16 mouse cellular contexts compared by ENCODE assay signal in genomic region chr7:136083005-136083404, GRCm38 (mm10).
DNase-seq lines count a peak whose midpoint lies in the region; ATAC-seq and TF ChIP-seq lines count a peak whose summit lies in the region.
"Had no signal": no experiment of that assay in that cellular context is flagged by ENCODE, and none has a peak within 500 bp of the region (broad histone marks: within the 10 kb centered on the region; RNA-seq: fewer than 3 reads in every experiment).

No protein-coding gene starts in this region.

- H3K9ac ChIP-seq in embryonic facial prominence, embryonic 14.5 days (ENCODE audit: low read depth, low read length): no peak overlapping the region
- no peak overlapping the region for H3K9ac ChIP-seq in hindbrain, embryonic 14.5 days
- H3K9ac ChIP-seq in midbrain, embryonic 15.5 days: no peak overlapping the region
- H3K9ac ChIP-seq: heart, embryonic 13.5 days; liver, embryonic 15.5 days had no signal

- DNase-seq in layer of hippocampus, adult 2 months (ENCODE audit: low spot score in 2 of 2): no peak
- no peak for DNase-seq in layer of hippocampus, postnatal 14 days (ENCODE audit: low spot score in 2 of 2)
- DNase-seq in embryonic facial prominence, embryonic 14.5 days (ENCODE audit: low spot score): no peak
- DNase-seq in hindbrain, embryonic 14.5 days (ENCODE audit: low spot score): no peak
- DNase-seq in cerebellum, adult 8-10 months: no peak
- no peak for DNase-seq in gastrocnemius, postnatal 25 days
- DNase-seq in adrenal gland, postnatal 14 days: no peak
- DNase-seq: adrenal gland, adult 8-10 months; kidney, postnatal 25 days; lung, postnatal 4 days had no signal

- H3K4me3 ChIP-seq in layer of hippocampus, adult 2 months: no peak overlapping the region
- H3K4me3 ChIP-seq in embryonic facial prominence, embryonic 14.5 days (ENCODE audit: low read depth, low read length): no peak overlapping the region
- H3K4me3 ChIP-seq in hindbrain, embryonic 14.5 days (replicated peaks; ENCODE audit: low read length): no peak overlapping the region
- H3K4me3 ChIP-seq in midbrain, embryonic 15.5 days: no peak overlapping the region
- H3K4me3 ChIP-seq: erythroblast, embryonic 14.5 days; heart, embryonic 13.5 days; liver, embryonic 15.5 days; myocyte had no signal

- H3K27ac ChIP-seq in layer of hippocampus, adult 2 months: peak overlapping the region; percentile 75
- peak overlapping the region; percentile 55 for H3K27ac ChIP-seq in embryonic facial prominence, embryonic 14.5 days (replicated peaks; ENCODE audit: low read depth, low read length)
- H3K27ac ChIP-seq in hindbrain, embryonic 14.5 days: peak overlapping the region; percentile 76
- peak overlapping the region; percentile 67 for H3K27ac ChIP-seq in midbrain, embryonic 15.5 days
- H3K27ac ChIP-seq: heart, embryonic 13.5 days; liver, embryonic 15.5 days had no signal

- no peak for TF ChIP-seq CTCF in layer of hippocampus, adult 2 months (conservative IDR thresholded peaks at IDR 0.05)

- no peak for ATAC-seq in embryonic facial prominence, embryonic 14.5 days (ENCODE audit: low read depth)
- ATAC-seq in hindbrain, embryonic 14.5 days (ENCODE audit: low FRiP score): 0 out of 2 replicates have a peak, but pooled peaks have one; percentile 6
- no peak for ATAC-seq in midbrain, embryonic 15.5 days (replicated peaks)
- ATAC-seq: inflammation-experienced regulatory T-cells, adult 6 months had no signal

- H3K9me3 ChIP-seq in embryonic facial prominence, embryonic 14.5 days (ENCODE audit: control insufficient read depth, low read length): no peaks in the 10 kb centered on the region
- no peaks in the 10 kb centered on the region for H3K9me3 ChIP-seq in hindbrain, embryonic 14.5 days (ENCODE audit: control insufficient read depth, low read length)
- H3K9me3 ChIP-seq in midbrain, embryonic 15.5 days: no peaks in the 10 kb centered on the region
- H3K9me3 ChIP-seq: heart, embryonic 13.5 days; liver, embryonic 15.5 days had no signal

- WGBS in embryonic facial prominence, embryonic 14.5 days: 70% methylated on average over 10 of the region's 10 CpGs
- 35% methylated on average over 10 of the region's 10 CpGs for WGBS in hindbrain, embryonic 14.5 days
- WGBS in midbrain, embryonic 15.5 days: 41% methylated on average over 10 of the region's 10 CpGs

- no peak overlapping the region for H3K4me2 ChIP-seq in embryonic facial prominence, embryonic 14.5 days (ENCODE audit: low read depth, low read length)
- H3K4me2 ChIP-seq in hindbrain, embryonic 14.5 days (replicated peaks): no peak overlapping the region
- no peak overlapping the region for H3K4me2 ChIP-seq in midbrain, embryonic 15.5 days
- H3K4me2 ChIP-seq: heart, embryonic 13.5 days; liver, embryonic 15.5 days had no signal

- H3K27me3 ChIP-seq in embryonic facial prominence, embryonic 14.5 days (replicated peaks; ENCODE audit: control insufficient read depth, insufficient read depth, low read length): peaks cover 3% of the 10 kb centered on the region; the same call in 1 of the 2 replicates
- H3K27me3 ChIP-seq in hindbrain, embryonic 14.5 days (ENCODE audit: control insufficient read depth, insufficient read depth, low read length): no peaks in the 10 kb centered on the region
- H3K27me3 ChIP-seq in midbrain, embryonic 15.5 days (replicated peaks): peaks cover 3% of the 10 kb centered on the region; the same call in 1 of the 2 replicates
- H3K27me3 ChIP-seq: liver, embryonic 15.5 days had no signal

- H3K4me1 ChIP-seq in embryonic facial prominence, embryonic 14.5 days (ENCODE audit: control insufficient read depth, insufficient read depth, low read length): peaks cover 8% of the 10 kb centered on the region
- peaks cover 34% of the 10 kb centered on the region for H3K4me1 ChIP-seq in hindbrain, embryonic 14.5 days (replicated peaks; ENCODE audit: control insufficient read depth, insufficient read depth, low read length)
- peaks cover 31% of the 10 kb centered on the region for H3K4me1 ChIP-seq in midbrain, embryonic 15.5 days
- H3K4me1 ChIP-seq: liver, embryonic 15.5 days had no signal

- H3K36me3 ChIP-seq in embryonic facial prominence, embryonic 14.5 days (ENCODE audit: control insufficient read depth, insufficient read depth, low read length): no peaks in the 10 kb centered on the region
- H3K36me3 ChIP-seq in hindbrain, embryonic 14.5 days (replicated peaks; ENCODE audit: control insufficient read depth, insufficient read depth): no peaks in the 10 kb centered on the region
- no peaks in the 10 kb centered on the region for H3K36me3 ChIP-seq in midbrain, embryonic 15.5 days (replicated peaks)
- H3K36me3 ChIP-seq: heart, embryonic 13.5 days; liver, embryonic 15.5 days had no signal
